Mouse (Mus musculus) intestine, embryonic 15.5 days (tissue): ENCODE results near the gene Inpp5b. TPM values are rescaled to one million over a fixed set of nuclear protein-coding genes. Genes with fewer than 3 reads are reported as not detected.

Experiments used
- ATAC-seq: fragments of 200-750 bp; cut with Nextera tagmentation; 2 replicates; pipeline ENCODE4 v1.8.0; 2017; ENCODE audit warnings: moderate TSS enrichment, moderate library complexity
- H3K27ac ChIP-seq: fragments of 300-500 bp; sonication (generic); 2 replicates; pipeline ENCODE4 v1.5.1; 2015; ENCODE audit warnings: mild to moderate bottlenecking, inconsistent platforms
- H3K27me3 ChIP-seq: fragments of 300-500 bp; sonication (generic); replicated peaks from 2 replicates; pipeline ENCODE4 v1.6.1; 2015; ENCODE audit warnings: inconsistent platforms
- H3K36me3 ChIP-seq: fragments of 300-500 bp; sonication (generic); 2 replicates; pipeline ENCODE4 v1.6.1; 2015; ENCODE audit warnings: inconsistent platforms
- H3K4me1 ChIP-seq: fragments of 300-500 bp; sonication (generic); replicated peaks from 2 replicates; pipeline ENCODE4 v1.6.1; 2015; ENCODE audit warnings: inconsistent platforms
- H3K4me2 ChIP-seq: fragments of 300-500 bp; sonication (generic); replicated peaks from 2 replicates; pipeline ENCODE4 v1.6.1; 2015; ENCODE audit warnings: mild to moderate bottlenecking, inconsistent platforms
- H3K4me3 ChIP-seq: fragments of 300-500 bp; sonication (generic); replicated peaks from 2 replicates; pipeline ENCODE4 v1.5.1; 2015; ENCODE audit warnings: inconsistent platforms
- H3K9ac ChIP-seq: fragments of 300-500 bp; sonication (generic); 2 replicates; pipeline ENCODE4 v1.6.1; 2015; ENCODE audit warnings: inconsistent platforms
- H3K9me3 ChIP-seq: fragments of 300-500 bp; sonication (generic); 2 replicates; pipeline ENCODE4 v1.6.1; 2016; ENCODE audit warnings: inconsistent platforms
- WGBS: fragments of 180-500 bp; shearing (Covaris S2); methylation state at CpG from one replicate; pipeline ENCODE4 v1.1.7; 2015; 5-methylcytosine and 5-hydroxymethylcytosine counted together
- polyA plus RNA-seq: library from polyadenylated mRNA; unstranded; fragments of >200 nt; fragmentation: Nextera tagmentation; extraction: Ambion mirVana; gene quantifications from 2 replicates; pipeline ENCODE4 v1.2.1, GENCODE M21; 2015

Inpp5b gene
- polyA plus RNA-seq, 1 experiment from 2014 or later = 28.7 TPM

GRCm38 (mm10) chr4:124752281-124753199, 10.9 kb downstream of the Inpp5b start:
- no peaks in the 10 kb centered on the region for H3K36me3 ChIP-seq
- 22% methylated on average over 15 of the region's 15 CpGs for WGBS
- no peak for ATAC-seq
- peaks cover 26% of the 10 kb centered on the region for H3K4me1 ChIP-seq
- H3K4me2 ChIP-seq = peak overlapping the region; percentile 93
- H3K4me3 ChIP-seq = peak overlapping the region; percentile 83
- no peak overlapping the region for H3K27ac ChIP-seq
- H3K27me3 ChIP-seq = no peaks in the 10 kb centered on the region
- no peaks in the 10 kb centered on the region for H3K9me3 ChIP-seq
- peak overlapping the region; percentile 81 for H3K9ac ChIP-seq

DNA sequence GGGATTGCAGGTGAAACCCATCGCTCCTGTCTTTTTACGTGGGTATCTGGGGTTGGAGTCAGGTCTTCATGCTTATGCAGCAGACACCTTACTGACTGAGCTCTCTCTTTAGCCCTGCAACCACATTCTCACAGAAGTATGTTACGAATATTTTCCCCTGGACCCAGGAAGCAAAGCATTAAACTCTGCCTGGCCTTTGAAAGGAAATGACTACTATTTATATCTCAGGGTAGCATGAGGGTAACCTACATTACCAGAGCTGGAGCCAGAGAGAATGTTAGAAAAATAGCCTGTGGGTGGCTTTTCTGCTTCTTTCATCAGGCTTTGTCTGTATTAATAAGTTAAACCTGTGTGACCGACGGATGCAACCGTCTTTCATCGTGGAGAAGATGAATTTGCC, 13.9 kb downstream of the Inpp5b start:
- WGBS = 32% methylated on average over 7 of the region's 7 CpGs
- no peak overlapping the region for H3K4me2 ChIP-seq
- H3K9ac ChIP-seq = no peak overlapping the region
- no peaks in the 10 kb centered on the region for H3K9me3 ChIP-seq
- H3K27ac ChIP-seq = 0 out of 2 replicates have a peak overlapping the region, but pooled peaks have one; percentile 8
- no peak overlapping the region for H3K4me3 ChIP-seq
- no peaks in the 10 kb centered on the region for H3K27me3 ChIP-seq
- H3K36me3 ChIP-seq = no peaks in the 10 kb centered on the region
- H3K4me1 ChIP-seq = peaks cover 40% of the 10 kb centered on the region
- ATAC-seq = no peak

GRCm38 (mm10) chr4:124759305-124759811, 17.7 kb downstream of the Inpp5b start:
- H3K9me3 ChIP-seq = no peaks in the 10 kb centered on the region
- H3K27ac ChIP-seq = peak overlapping the region; percentile 75
- H3K36me3 ChIP-seq = no peaks in the 10 kb centered on the region
- no peak overlapping the region for H3K9ac ChIP-seq
- peaks cover 22% of the 10 kb centered on the region for H3K4me1 ChIP-seq
- no peaks in the 10 kb centered on the region for H3K27me3 ChIP-seq
- H3K4me3 ChIP-seq = no peak overlapping the region
- 0 out of 2 replicates have a peak overlapping the region, but pooled peaks have one; percentile 9 for H3K4me2 ChIP-seq
- WGBS = 40% methylated on average over 7 of the region's 7 CpGs
- ATAC-seq = peak; percentile 85

DNA sequence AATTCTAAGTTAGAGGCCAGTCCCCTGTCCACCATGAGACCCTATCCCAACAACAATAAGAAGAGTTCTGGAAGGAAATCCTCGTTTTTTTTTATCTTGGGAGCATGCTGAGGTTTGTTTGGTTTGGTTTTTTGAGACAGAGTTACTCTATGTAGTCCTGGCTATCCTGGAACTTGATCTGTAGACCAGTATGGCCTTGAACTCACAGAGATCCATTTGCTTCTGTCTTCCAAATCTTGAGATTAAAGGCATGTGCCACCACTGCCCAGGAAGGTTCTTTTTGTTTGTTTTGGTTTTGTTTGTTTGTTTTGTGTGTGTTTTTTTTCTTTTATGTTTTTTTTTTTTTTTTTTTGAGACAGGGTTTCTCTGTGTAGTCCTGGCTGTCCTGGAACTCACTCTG, 19.6 kb downstream of the Inpp5b start:
- Histone ChIP-seq H3K9ac (no peak overlapping the region), H3K4me3 (no peak overlapping the region), H3K4me2 (no peak overlapping the region), H3K36me3 (no peaks in the 10 kb centered on the region), H3K9me3 (no peaks in the 10 kb centered on the region), H3K27me3 (no peaks in the 10 kb centered on the region), H3K4me1 (peaks cover 15% of the 10 kb centered on the region; the same call in 1 of the 2 replicates), H3K27ac (no peak overlapping the region)
- ATAC-seq = no peak
- 52% methylated on average over 1 of the region's 1 CpGs for WGBS

DNA sequence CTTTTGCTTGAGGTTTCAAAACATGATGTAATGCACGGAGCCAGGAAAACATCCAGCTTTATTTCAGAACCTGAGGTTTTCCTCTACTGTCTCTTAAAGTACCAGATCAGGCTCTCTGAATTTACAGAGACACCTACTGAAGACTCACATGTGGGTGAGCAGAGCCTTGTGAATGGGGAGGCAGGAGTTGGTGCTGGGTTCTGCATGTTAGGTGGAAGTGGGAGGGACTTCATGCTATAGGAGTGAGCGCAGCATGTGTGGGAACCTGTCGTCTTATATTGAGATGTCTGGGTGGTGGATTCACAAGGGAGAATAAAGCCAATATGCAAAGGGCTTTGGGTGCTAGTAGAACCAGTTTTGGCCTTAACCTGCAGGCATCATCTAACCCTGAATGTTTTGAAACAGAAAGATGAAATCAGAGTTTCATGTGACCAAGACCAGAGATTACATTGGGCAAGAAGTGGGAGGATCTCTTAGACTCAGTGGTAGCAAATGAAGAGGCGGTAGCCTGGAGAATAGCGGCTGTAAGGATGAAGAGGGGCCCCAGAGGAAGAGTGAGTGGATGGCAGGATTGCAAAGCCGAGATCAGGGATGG, 21.3 kb downstream of the Inpp5b start:
- H3K27ac ChIP-seq = no peak overlapping the region
- ATAC-seq = no peak
- no peaks in the 10 kb centered on the region for H3K9me3 ChIP-seq
- no peak overlapping the region for H3K4me2 ChIP-seq
- no peak overlapping the region for H3K4me3 ChIP-seq
- H3K9ac ChIP-seq = no peak overlapping the region
- 88% methylated on average over 6 of the region's 6 CpGs for WGBS
- H3K36me3 ChIP-seq = no peaks in the 10 kb centered on the region
- H3K4me1 ChIP-seq = peaks cover 13% of the 10 kb centered on the region; the same call in 1 of the 2 replicates
- H3K27me3 ChIP-seq = no peaks in the 10 kb centered on the region

GRCm38 (mm10) chr4:124765802-124766565, 24.3 kb downstream of the Inpp5b start:
- ATAC-seq = no peak
- H3K9ac ChIP-seq = no peak overlapping the region
- 79% methylated on average over 23 of the region's 23 CpGs for WGBS
- H3K9me3 ChIP-seq = no peaks in the 10 kb centered on the region
- no peaks in the 10 kb centered on the region for H3K4me1 ChIP-seq
- H3K27ac ChIP-seq = no peak overlapping the region
- no peak overlapping the region for H3K4me2 ChIP-seq
- no peaks in the 10 kb centered on the region for H3K27me3 ChIP-seq
- no peaks in the 10 kb centered on the region for H3K36me3 ChIP-seq
- H3K4me3 ChIP-seq = no peak overlapping the region

- 75% methylated on average over 2 of the region's 2 CpGs for WGBS
- H3K4me1 ChIP-seq = no peaks in the 10 kb centered on the region
- H3K9me3 ChIP-seq = no peaks in the 10 kb centered on the region
- no peak overlapping the region for H3K4me2 ChIP-seq
- H3K9ac ChIP-seq = no peak overlapping the region
- ATAC-seq = no peak
- no peak overlapping the region for H3K4me3 ChIP-seq
- no peaks in the 10 kb centered on the region for H3K36me3 ChIP-seq
- H3K27ac ChIP-seq = no peak overlapping the region
- no peaks in the 10 kb centered on the region for H3K27me3 ChIP-seq
These were observed 24.9 kb downstream of the Inpp5b start for GRCm38 (mm10) chr4:124766566-124766940.

GRCm38 (mm10) chr4:124768963-124769591, 27.4 kb downstream of the Inpp5b start:
- Histone ChIP-seq H3K27ac (no peak overlapping the region), H3K36me3 (no peaks in the 10 kb centered on the region), H3K9me3 (no peaks in the 10 kb centered on the region), H3K4me1 (peaks cover 2% of the 10 kb centered on the region; the same call in 1 of the 2 replicates), H3K4me2 (no peak overlapping the region), H3K27me3 (no peaks in the 10 kb centered on the region), H3K9ac (no peak overlapping the region), H3K4me3 (no peak overlapping the region)
- no peak for ATAC-seq
- WGBS = 83% methylated on average over 13 of the region's 13 CpGs

DNA sequence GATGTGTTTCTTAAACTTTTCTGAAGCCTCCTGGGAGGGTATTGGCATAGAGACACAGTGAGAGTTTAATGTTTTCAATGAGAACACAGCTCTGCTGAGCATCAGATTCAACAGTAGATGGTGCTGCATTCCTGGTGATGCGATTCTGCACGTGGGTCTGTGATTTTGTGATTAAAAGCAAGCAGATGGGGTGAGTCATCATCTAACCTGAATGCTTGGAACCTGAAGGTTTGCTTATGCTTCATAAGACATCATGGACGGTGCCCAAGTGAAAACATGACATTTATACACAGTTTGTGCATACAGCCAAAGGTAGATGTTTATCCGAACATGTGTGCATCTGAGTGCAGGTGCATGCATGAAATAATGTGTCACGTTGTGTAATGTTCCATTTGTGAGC, 29.0 kb downstream of the Inpp5b start:
- H3K27ac ChIP-seq = no peak overlapping the region

GRCm38 (mm10) chr4:124772125-124772524, 30.5 kb downstream of the Inpp5b start:
- Histone ChIP-seq H3K9ac (no peak overlapping the region), H3K27me3 (no peaks in the 10 kb centered on the region), H3K9me3 (no peaks in the 10 kb centered on the region), H3K36me3 (no peaks in the 10 kb centered on the region), H3K4me3 (no peak overlapping the region), H3K27ac (peak overlapping the region; percentile 68), H3K4me2 (no peak overlapping the region), H3K4me1 (peaks cover 2% of the 10 kb centered on the region; the same call in 1 of the 2 replicates)
- WGBS = 42% methylated on average over 4 of the region's 4 CpGs
- ATAC-seq = peak; percentile 87

More for the DNA sequence above, 29.0 kb downstream of the Inpp5b start:
- 70% methylated on average over 5 of the region's 5 CpGs for WGBS
- no peak for ATAC-seq
- Histone ChIP-seq H3K9me3 (no peaks in the 10 kb centered on the region), H3K9ac (no peak overlapping the region), H3K36me3 (no peaks in the 10 kb centered on the region), H3K27me3 (no peaks in the 10 kb centered on the region), H3K4me2 (no peak overlapping the region), H3K4me3 (no peak overlapping the region), H3K4me1 (peaks cover 2% of the 10 kb centered on the region; the same call in 1 of the 2 replicates)

- ATAC-seq = no peak
- no peak overlapping the region for H3K4me2 ChIP-seq
- no peaks in the 10 kb centered on the region for H3K36me3 ChIP-seq
- no peak overlapping the region for H3K4me3 ChIP-seq
- no peaks in the 10 kb centered on the region for H3K9me3 ChIP-seq
- H3K27ac ChIP-seq = no peak overlapping the region
- 87% methylated on average over 2 of the region's 2 CpGs for WGBS
- H3K4me1 ChIP-seq = peaks cover 2% of the 10 kb centered on the region; the same call in 1 of the 2 replicates
- H3K9ac ChIP-seq = no peak overlapping the region
- H3K27me3 ChIP-seq = no peaks in the 10 kb centered on the region
These were observed 31.8 kb downstream of the Inpp5b start for GRCm38 (mm10) chr4:124773449-124773848.
